Mouse (Mus musculus): ENCODE results near the gene Ap4e1. TPM values are rescaled to one million over a fixed set of nuclear protein-coding genes. Genes with fewer than 3 reads are reported as not detected.

Gene Ap4e1
- polyA plus RNA-seq, 1 experiment from 2014 or later: 9.9 TPM

- in situ Hi-C loops (cut with MboI; ENCODE audit: low pct_unique_long_range_greater_than_20kb): loop anchor here (10.0 to 25.0 kb wide), 2 partner anchors 163 to 406 kb away; no protein-coding TSS in a partner anchor
- no peak for DNase-seq (ENCODE audit: low read depth, low spot score)
- H3K27me3 ChIP-seq: no peaks in the 10 kb centered on the region
- TF ChIP-seq CTCF (IDR thresholded peaks at IDR 0.05): no peak
- CTCF ChIA-PET: interaction anchor here (1.3 to 1.6 kb wide), 2 partner anchors 71 to 106 kb away, joined by 3 read pairs; no protein-coding TSS in a partner anchor
- no peak for ATAC-seq
- POLR2A ChIA-PET: no interaction called here
These were observed 7.9 kb upstream of the Ap4e1 start for GRCm38 (mm10) chr2:127000406-127001324.

- in situ Hi-C loops (cut with MboI; ENCODE audit: low pct_unique_long_range_greater_than_20kb): loop anchor here (10.0 to 25.0 kb wide), 2 partner anchors 167 to 409 kb away; no protein-coding TSS in a partner anchor
- TF ChIP-seq CTCF (IDR thresholded peaks at IDR 0.05): no peak
- ATAC-seq: no peak
- H3K27me3 ChIP-seq: no peaks in the 10 kb centered on the region
- ChIA-PET CTCF (interaction anchor here (0.7 kb wide), 1 partner anchor 171 kb away, joined by 3 read pairs; no protein-coding TSS in a partner anchor), POLR2A (interaction anchor here (1.2 kb wide), 1 partner anchor 130 kb away, joined by 4 read pairs; no protein-coding TSS in a partner anchor)
- DNase-seq (ENCODE audit: low read depth, low spot score): no peak
These were observed 4.5 kb upstream of the Ap4e1 start for GRCm38 (mm10) chr2:127004046-127004445.

GRCm38 (mm10) chr2:127006634-127007370, 1.7 kb upstream of the Ap4e1 start:
- in situ Hi-C loops (cut with MboI; ENCODE audit: low pct_unique_long_range_greater_than_20kb): loop anchor here (10.0 to 25.0 kb wide), 2 partner anchors 170 to 412 kb away; no protein-coding TSS in a partner anchor
- ATAC-seq: no peak
- no peak for DNase-seq (ENCODE audit: low read depth, low spot score)
- no peaks in the 10 kb centered on the region for H3K27me3 ChIP-seq
- CTCF ChIA-PET: interaction anchor here (0.8 to 3.0 kb wide), 8 partner anchors 10 to 349 kb away, joined by 3 to 12 read pairs (median 4); no protein-coding TSS in a partner anchor
- peak; percentile 82 for TF ChIP-seq CTCF (IDR thresholded peaks at IDR 0.05)
- POLR2A ChIA-PET: no interaction called here

GRCm38 (mm10) chr2:127007509-127007908, 1.0 kb upstream of the Ap4e1 start:
- DNase-seq (ENCODE audit: low read depth, low spot score): no peak
- ChIA-PET POLR2A (no interaction called here), CTCF (interaction anchor here (0.8 to 3.0 kb wide), 6 partner anchors 10 to 350 kb away, joined by 3 to 12 read pairs (median 4); no protein-coding TSS in a partner anchor)
- H3K27me3 ChIP-seq: no peaks in the 10 kb centered on the region
- TF ChIP-seq CTCF (IDR thresholded peaks at IDR 0.05): no peak
- no peak for ATAC-seq
- in situ Hi-C loops (cut with MboI; ENCODE audit: low pct_unique_long_range_greater_than_20kb): loop anchor here (10.0 to 25.0 kb wide), 2 partner anchors 170 to 413 kb away; no protein-coding TSS in a partner anchor

- in situ Hi-C loops (cut with MboI; ENCODE audit: low pct_unique_long_range_greater_than_20kb): no loop called here
- no peaks in the 10 kb centered on the region for H3K27me3 ChIP-seq
These were observed 26.6 kb downstream of the Ap4e1 start for GRCm38 (mm10) chr2:127035006-127035605.

GRCm38 (mm10) chr2:127037299-127037698, 28.8 kb downstream of the Ap4e1 start:
- ATAC-seq: no peak
- ChIA-PET POLR2A (no interaction called here), CTCF (no interaction called here)
- no peaks in the 10 kb centered on the region for H3K27me3 ChIP-seq
- TF ChIP-seq CTCF (IDR thresholded peaks at IDR 0.05): no peak
- in situ Hi-C loops (cut with MboI; ENCODE audit: low pct_unique_long_range_greater_than_20kb): no loop called here
- no peak for DNase-seq (ENCODE audit: low read depth, low spot score)

More at GRCm38 (mm10) chr2:127035006-127035605, 26.6 kb downstream of the Ap4e1 start:
- POLR2A ChIA-PET: interaction anchor here (0.7 kb wide), 1 partner anchor 15 kb away, joined by 4 read pairs; no protein-coding TSS in a partner anchor
- no peak for ATAC-seq
- DNase-seq (ENCODE audit: low read depth, low spot score): no peak
- no peak for TF ChIP-seq CTCF (IDR thresholded peaks at IDR 0.05)
- CTCF ChIA-PET: interaction anchor here (1.2 kb wide), 1 partner anchor 20 kb away, joined by 3 read pairs; no protein-coding TSS in a partner anchor

GRCm38 (mm10) chr2:127061471-127061870, 53.0 kb downstream of the Ap4e1 start:
- in situ Hi-C loops (cut with MboI; ENCODE audit: low pct_unique_long_range_greater_than_20kb): no loop called here
- ChIA-PET POLR2A (no interaction called here), CTCF (no interaction called here)
- ATAC-seq: no peak
- H3K27me3 ChIP-seq: no peaks in the 10 kb centered on the region
- TF ChIP-seq CTCF (IDR thresholded peaks at IDR 0.05): no peak
- no peak for DNase-seq (ENCODE audit: low read depth, low spot score)

- in situ Hi-C loops (cut with MboI; ENCODE audit: low pct_unique_long_range_greater_than_20kb): no loop called here
- POLR2A ChIA-PET: no interaction called here
- no peak for ATAC-seq
- CTCF ChIA-PET: no interaction called here
- DNase-seq (ENCODE audit: low read depth, low spot score): no peak
- TF ChIP-seq CTCF (IDR thresholded peaks at IDR 0.05): no peak
- no peaks in the 10 kb centered on the region for H3K27me3 ChIP-seq
These were observed 60.3 kb downstream of the Ap4e1 start for GRCm38 (mm10) chr2:127068806-127069205.

- in situ Hi-C loops (cut with MboI; ENCODE audit: low pct_unique_long_range_greater_than_20kb): no loop called here
- ATAC-seq: peak; percentile 37
- no peaks in the 10 kb centered on the region for H3K27me3 ChIP-seq
- TF ChIP-seq CTCF (IDR thresholded peaks at IDR 0.05): no peak
- no peak for DNase-seq (ENCODE audit: low read depth, low spot score)
- POLR2A ChIA-PET: no interaction called here
- CTCF ChIA-PET: interaction anchor here (0.6 to 1.6 kb wide), 4 partner anchors 10 to 216 kb away, joined by 3 to 5 read pairs (median 3); no protein-coding TSS in a partner anchor
These were observed 61.4 kb downstream of the Ap4e1 start for GRCm38 (mm10) chr2:127069781-127070434.
